Mouse (Mus musculus): ENCODE results near the gene Nxt2. TPM values are rescaled to one million over a fixed set of nuclear protein-coding genes. Genes with fewer than 3 reads are reported as not detected.
A peak's percentile ranks its signal among the peaks of the same experiment; 100 is the strongest.

Nxt2 gene
- polyA plus RNA-seq, 1 experiment from 2014 or later, result 24.3 TPM

GRCm38 (mm10) chrX:142285905-142286304 lies 59.3 kb downstream of the Nxt2 start:
- WGBS, result 48% methylated on average over 5 of the region's 5 CpGs
- Histone ChIP-seq H3K4me2 (ENCODE audit: low read depth, low read length) (no peak overlapping the region), H3K9ac (ENCODE audit: low read depth, low read length) (no peak overlapping the region), H3K4me3 (ENCODE audit: low read length) (no peak overlapping the region), H3K27me3 (replicated peaks; ENCODE audit: control insufficient read depth, insufficient read depth, low read length) (0 out of 2 replicates have a peak, but pooled peaks cover 6% of the 10 kb centered on the region), H3K27ac (ENCODE audit: low read length) (no peak overlapping the region), H3K36me3 (ENCODE audit: control insufficient read depth, insufficient read depth, low read length) (no peaks in the 10 kb centered on the region), H3K9me3 (ENCODE audit: control insufficient read depth, low read length) (no peaks in the 10 kb centered on the region), H3K4me1 (ENCODE audit: control insufficient read depth, insufficient read depth, low read length) (no peaks in the 10 kb centered on the region)
- ATAC-seq, result peak; percentile 38; the same call in 1 of the 2 replicates

Other genes with a start within 250 kb of the Nxt2 start
- not detected in 2 replicates for gene Gucy2f, start 29.8 kb upstream of the Nxt2 start, polyA plus RNA-seq (2015; fragmentation: Nextera tagmentation; extraction: Ambion mirVana)
- gene Kcne1l, start 79.5 kb downstream of the Nxt2 start, polyA plus RNA-seq (2015; fragmentation: Nextera tagmentation; extraction: Ambion mirVana), result 31.2 and 34.8 TPM in 2 replicates
- 10.0 and 10.1 TPM in 2 replicates for gene Acsl4, start 163.8 kb downstream of the Nxt2 start, polyA plus RNA-seq (2015; fragmentation: Nextera tagmentation; extraction: Ambion mirVana)

Measured in intestine, embryonic 16.5 days (tissue).